Mouse (Mus musculus) intestine, embryonic 15.5 days (tissue): Measurements from ENCODE around the gene Stk24. TPM values are rescaled to one million over a fixed set of nuclear protein-coding genes. Genes with fewer than 3 reads are reported as not detected.

Experiments
- ATAC-seq: fragments of 200-750 bp; cut with Nextera tagmentation; 2 replicates; pipeline ENCODE4 v1.8.0; 2017; ENCODE audit warnings: moderate TSS enrichment, moderate library complexity
- H3K27ac ChIP-seq: fragments of 300-500 bp; sonication (generic); 2 replicates; pipeline ENCODE4 v1.5.1; 2015; ENCODE audit warnings: mild to moderate bottlenecking, inconsistent platforms
- H3K27me3 ChIP-seq: fragments of 300-500 bp; sonication (generic); replicated peaks from 2 replicates; pipeline ENCODE4 v1.6.1; 2015; ENCODE audit warnings: inconsistent platforms
- H3K36me3 ChIP-seq: fragments of 300-500 bp; sonication (generic); 2 replicates; pipeline ENCODE4 v1.6.1; 2015; ENCODE audit warnings: inconsistent platforms
- H3K4me1 ChIP-seq: fragments of 300-500 bp; sonication (generic); replicated peaks from 2 replicates; pipeline ENCODE4 v1.6.1; 2015; ENCODE audit warnings: inconsistent platforms
- H3K4me2 ChIP-seq: fragments of 300-500 bp; sonication (generic); replicated peaks from 2 replicates; pipeline ENCODE4 v1.6.1; 2015; ENCODE audit warnings: mild to moderate bottlenecking, inconsistent platforms
- H3K4me3 ChIP-seq: fragments of 300-500 bp; sonication (generic); replicated peaks from 2 replicates; pipeline ENCODE4 v1.5.1; 2015; ENCODE audit warnings: inconsistent platforms
- H3K9ac ChIP-seq: fragments of 300-500 bp; sonication (generic); 2 replicates; pipeline ENCODE4 v1.6.1; 2015; ENCODE audit warnings: inconsistent platforms
- H3K9me3 ChIP-seq: fragments of 300-500 bp; sonication (generic); 2 replicates; pipeline ENCODE4 v1.6.1; 2016; ENCODE audit warnings: inconsistent platforms
- WGBS: fragments of 180-500 bp; shearing (Covaris S2); methylation state at CpG from one replicate; pipeline ENCODE4 v1.1.7; 2015; 5-methylcytosine and 5-hydroxymethylcytosine counted together
- polyA plus RNA-seq: library from polyadenylated mRNA; unstranded; fragments of >200 nt; fragmentation: Nextera tagmentation; extraction: Ambion mirVana; gene quantifications from 2 replicates; pipeline ENCODE4 v1.2.1, GENCODE M21; 2015

The Stk24 gene
- polyA plus RNA-seq, 1 experiment from 2014 or later = 43.7 TPM

GRCm38 (mm10) chr14:121359015-121359414 lies 20.8 kb downstream of the Stk24 start:
- no peaks in the 10 kb centered on the region for H3K27me3 ChIP-seq
- peaks cover 67% of the 10 kb centered on the region for H3K4me1 ChIP-seq
- 0 out of 2 replicates have a peak, but pooled peaks have one; percentile 29 for ATAC-seq
- no peak overlapping the region for H3K9ac ChIP-seq
- WGBS = 37% methylated on average over 3 of the region's 3 CpGs
- H3K36me3 ChIP-seq = no peaks in the 10 kb centered on the region
- no peaks in the 10 kb centered on the region for H3K9me3 ChIP-seq
- no peak overlapping the region for H3K4me3 ChIP-seq
- no peak overlapping the region for H3K27ac ChIP-seq
- H3K4me2 ChIP-seq = no peak overlapping the region

- Histone ChIP-seq H3K4me3 (no peak overlapping the region), H3K27ac (peak overlapping the region; percentile 3; the same call in 1 of the 2 replicates), H3K4me1 (peaks cover 71% of the 10 kb centered on the region), H3K36me3 (no peaks in the 10 kb centered on the region), H3K4me2 (no peak overlapping the region), H3K9me3 (no peaks in the 10 kb centered on the region), H3K9ac (no peak overlapping the region), H3K27me3 (no peaks in the 10 kb centered on the region)
- WGBS = 67% methylated on average over 1 of the region's 1 CpGs
- no peak for ATAC-seq
Measured at GRCm38 (mm10) chr14:121358327-121358726, 21.5 kb downstream of the Stk24 start.

GRCm38 (mm10) chr14:121356336-121356862 lies 23.4 kb downstream of the Stk24 start:
- no peak overlapping the region for H3K27ac ChIP-seq
- H3K9ac ChIP-seq = no peak overlapping the region
- H3K4me1 ChIP-seq = peaks cover 73% of the 10 kb centered on the region
- no peaks in the 10 kb centered on the region for H3K27me3 ChIP-seq
- no peaks in the 10 kb centered on the region for H3K9me3 ChIP-seq
- no peak overlapping the region for H3K4me3 ChIP-seq
- ATAC-seq = 0 out of 2 replicates have a peak, but pooled peaks have one; percentile 40
- no peak overlapping the region for H3K4me2 ChIP-seq
- 38% methylated on average over 8 of the region's 8 CpGs for WGBS
- H3K36me3 ChIP-seq = no peaks in the 10 kb centered on the region

GRCm38 (mm10) chr14:121355732-121356131 lies 24.1 kb downstream of the Stk24 start:
- WGBS = 29% methylated on average over 6 of the region's 6 CpGs
- ATAC-seq = no peak; the same call in 1 of the 2 replicates
- no peak overlapping the region for H3K4me2 ChIP-seq
- no peaks in the 10 kb centered on the region for H3K36me3 ChIP-seq
- H3K9me3 ChIP-seq = no peaks in the 10 kb centered on the region
- H3K27me3 ChIP-seq = no peaks in the 10 kb centered on the region
- H3K27ac ChIP-seq = no peak overlapping the region
- H3K4me1 ChIP-seq = peaks cover 67% of the 10 kb centered on the region
- H3K4me3 ChIP-seq = no peak overlapping the region
- H3K9ac ChIP-seq = no peak overlapping the region

GRCm38 (mm10) chr14:121353648-121354377 lies 26.0 kb downstream of the Stk24 start:
- Histone ChIP-seq H3K9ac (no peak overlapping the region), H3K9me3 (no peaks in the 10 kb centered on the region), H3K4me3 (no peak overlapping the region), H3K4me1 (peaks cover 55% of the 10 kb centered on the region), H3K27ac (no peak overlapping the region), H3K36me3 (no peaks in the 10 kb centered on the region), H3K4me2 (no peak overlapping the region), H3K27me3 (no peaks in the 10 kb centered on the region)
- 77% methylated on average over 10 of the region's 10 CpGs for WGBS
- no peak for ATAC-seq

- ATAC-seq = no peak
- peaks cover 57% of the 10 kb centered on the region for H3K4me1 ChIP-seq
- WGBS = 78% methylated on average over 6 of the region's 6 CpGs
- no peak overlapping the region for H3K27ac ChIP-seq
- H3K9me3 ChIP-seq = no peaks in the 10 kb centered on the region
- no peaks in the 10 kb centered on the region for H3K27me3 ChIP-seq
- H3K4me2 ChIP-seq = no peak overlapping the region
- H3K4me3 ChIP-seq = no peak overlapping the region
- H3K9ac ChIP-seq = no peak overlapping the region
- H3K36me3 ChIP-seq = no peaks in the 10 kb centered on the region
Measured at GRCm38 (mm10) chr14:121352744-121353143, 27.1 kb downstream of the Stk24 start.

- 80% methylated on average over 4 of the region's 4 CpGs for WGBS
- peaks cover 58% of the 10 kb centered on the region for H3K4me1 ChIP-seq
- no peak overlapping the region for H3K9ac ChIP-seq
- no peaks in the 10 kb centered on the region for H3K9me3 ChIP-seq
- no peak overlapping the region for H3K27ac ChIP-seq
- ATAC-seq = no peak
- no peak overlapping the region for H3K4me2 ChIP-seq
- no peaks in the 10 kb centered on the region for H3K27me3 ChIP-seq
- no peaks in the 10 kb centered on the region for H3K36me3 ChIP-seq
- H3K4me3 ChIP-seq = no peak overlapping the region
Measured at GRCm38 (mm10) chr14:121351737-121352136, 28.1 kb downstream of the Stk24 start.

GRCm38 (mm10) chr14:121350011-121350410 lies 29.8 kb downstream of the Stk24 start:
- Histone ChIP-seq H3K4me1 (peaks cover 59% of the 10 kb centered on the region), H3K9ac (no peak overlapping the region), H3K27ac (no peak overlapping the region), H3K4me2 (no peak overlapping the region), H3K36me3 (no peaks in the 10 kb centered on the region), H3K9me3 (no peaks in the 10 kb centered on the region), H3K4me3 (no peak overlapping the region), H3K27me3 (no peaks in the 10 kb centered on the region)
- ATAC-seq = no peak
- 49% methylated on average over 8 of the region's 8 CpGs for WGBS

GRCm38 (mm10) chr14:121349291-121349690 lies 30.5 kb downstream of the Stk24 start:
- no peak overlapping the region for H3K27ac ChIP-seq

GRCm38 (mm10) chr14:121348256-121348655 lies 31.6 kb downstream of the Stk24 start:
- H3K36me3 ChIP-seq = no peaks in the 10 kb centered on the region
- no peaks in the 10 kb centered on the region for H3K27me3 ChIP-seq
- H3K9ac ChIP-seq = no peak overlapping the region
- H3K4me3 ChIP-seq = no peak overlapping the region
- peak overlapping the region; percentile 49 for H3K27ac ChIP-seq
- H3K4me2 ChIP-seq = no peak overlapping the region
- ATAC-seq = peak; percentile 53
- peaks cover 68% of the 10 kb centered on the region for H3K4me1 ChIP-seq
- WGBS = 29% methylated on average over 8 of the region's 8 CpGs
- H3K9me3 ChIP-seq = no peaks in the 10 kb centered on the region

More at GRCm38 (mm10) chr14:121349291-121349690, 30.5 kb downstream of the Stk24 start:
- H3K4me3 ChIP-seq = no peak overlapping the region
- H3K9me3 ChIP-seq = no peaks in the 10 kb centered on the region
- H3K9ac ChIP-seq = no peak overlapping the region
- H3K4me2 ChIP-seq = no peak overlapping the region
- peaks cover 64% of the 10 kb centered on the region for H3K4me1 ChIP-seq
- 76% methylated on average over 5 of the region's 5 CpGs for WGBS
- H3K27me3 ChIP-seq = no peaks in the 10 kb centered on the region
- H3K36me3 ChIP-seq = no peaks in the 10 kb centered on the region
- no peak for ATAC-seq

- no peak overlapping the region for H3K27ac ChIP-seq
- ATAC-seq = no peak
- 80% methylated on average over 10 of the region's 10 CpGs for WGBS
- H3K9me3 ChIP-seq = no peaks in the 10 kb centered on the region
- no peak overlapping the region for H3K4me3 ChIP-seq
- H3K27me3 ChIP-seq = no peaks in the 10 kb centered on the region
- H3K9ac ChIP-seq = no peak overlapping the region
- H3K4me1 ChIP-seq = peaks cover 67% of the 10 kb centered on the region
- no peaks in the 10 kb centered on the region for H3K36me3 ChIP-seq
- no peak overlapping the region for H3K4me2 ChIP-seq
Measured at GRCm38 (mm10) chr14:121347134-121347533, 32.7 kb downstream of the Stk24 start.

- H3K9ac ChIP-seq = no peak overlapping the region
- WGBS = 64% methylated on average over 4 of the region's 4 CpGs
- no peaks in the 10 kb centered on the region for H3K36me3 ChIP-seq
- no peak overlapping the region for H3K4me2 ChIP-seq
- H3K4me1 ChIP-seq = peaks cover 62% of the 10 kb centered on the region
- H3K27me3 ChIP-seq = no peaks in the 10 kb centered on the region
- H3K4me3 ChIP-seq = no peak overlapping the region
- H3K9me3 ChIP-seq = no peaks in the 10 kb centered on the region
- ATAC-seq = no peak
- no peak overlapping the region for H3K27ac ChIP-seq
Measured at GRCm38 (mm10) chr14:121346654-121347053, 33.2 kb downstream of the Stk24 start.

- peaks cover 63% of the 10 kb centered on the region for H3K4me1 ChIP-seq
- H3K27me3 ChIP-seq = no peaks in the 10 kb centered on the region
- no peak overlapping the region for H3K9ac ChIP-seq
- H3K27ac ChIP-seq = no peak overlapping the region
- H3K36me3 ChIP-seq = no peaks in the 10 kb centered on the region
- H3K4me2 ChIP-seq = no peak overlapping the region
- H3K4me3 ChIP-seq = no peak overlapping the region
- 90% methylated on average over 4 of the region's 4 CpGs for WGBS
- no peak for ATAC-seq
- H3K9me3 ChIP-seq = no peaks in the 10 kb centered on the region
Measured at GRCm38 (mm10) chr14:121346053-121346452, 33.8 kb downstream of the Stk24 start.
